Mouse (Mus musculus): ENCODE data around the gene Camk1. TPM values are rescaled to one million over a fixed set of nuclear protein-coding genes. Genes with fewer than 3 reads are reported as not detected.

Gene Camk1
- total and polyA plus RNA-seq, 2 experiments from 2014 or later, result 118 to 119 TPM

DNA sequence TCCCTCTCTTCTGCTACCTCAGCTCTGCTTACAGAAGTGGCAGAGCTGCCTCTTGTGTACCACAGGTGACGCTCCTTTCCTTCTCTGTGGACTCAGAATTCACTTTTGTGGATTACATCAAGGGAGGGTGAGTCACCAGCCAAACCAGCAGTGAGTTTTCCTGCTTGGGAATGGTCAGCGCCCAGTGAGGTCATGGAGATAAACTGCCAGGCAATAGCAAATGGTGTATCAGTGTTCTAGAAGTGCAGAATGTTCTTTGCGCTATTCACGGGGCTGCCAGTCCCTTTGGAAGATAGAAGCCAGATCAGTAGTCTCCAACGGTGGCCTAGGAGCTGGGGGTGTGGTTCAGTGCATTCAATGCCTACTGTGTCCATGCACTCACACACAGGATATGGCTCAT lies 50.8 kb downstream of the Camk1 start:
- Histone ChIP-seq H3K27ac (ENCODE audit: low read depth, low read length) (no peak overlapping the region), H3K4me2 (ENCODE audit: low read depth) (no peak overlapping the region), H3K4me1 (ENCODE audit: insufficient read depth) (no peaks in the 10 kb centered on the region), H3K4me3 (ENCODE audit: low read depth, low read length) (no peak overlapping the region), H3K9me3 (ENCODE audit: low read length) (no peaks in the 10 kb centered on the region), H3K36me3 (ENCODE audit: insufficient read depth) (no peaks in the 10 kb centered on the region), H3K27me3 (ENCODE audit: insufficient read depth, low read length) (no peaks in the 10 kb centered on the region), H3K9ac (no peak overlapping the region)
- 76% methylated on average over 5 of the region's 5 CpGs for WGBS
- ATAC-seq, result no peak
- no peak for DNase-seq
- no peak for TF ChIP-seq CTCF (IDR thresholded peaks at IDR 0.05; ENCODE audit: low read depth)

GRCm38 (mm10) chr6:113290346-113290745 lies 53.4 kb downstream of the Camk1 start:
- no peaks in the 10 kb centered on the region for H3K27me3 ChIP-seq (ENCODE audit: insufficient read depth, low read length)
- WGBS, result 68% methylated on average over 6 of the region's 6 CpGs
- no peak for ATAC-seq
- no peak overlapping the region for H3K9ac ChIP-seq
- H3K4me2 ChIP-seq (ENCODE audit: low read depth), result no peak overlapping the region
- no peak overlapping the region for H3K27ac ChIP-seq (ENCODE audit: low read depth, low read length)
- H3K9me3 ChIP-seq (ENCODE audit: low read length), result no peaks in the 10 kb centered on the region
- TF ChIP-seq CTCF (IDR thresholded peaks at IDR 0.05; ENCODE audit: low read depth), result no peak
- no peaks in the 10 kb centered on the region for H3K36me3 ChIP-seq (ENCODE audit: insufficient read depth)
- no peaks in the 10 kb centered on the region for H3K4me1 ChIP-seq (ENCODE audit: insufficient read depth)
- DNase-seq, result no peak
- no peak overlapping the region for H3K4me3 ChIP-seq (ENCODE audit: low read depth, low read length)

DNA sequence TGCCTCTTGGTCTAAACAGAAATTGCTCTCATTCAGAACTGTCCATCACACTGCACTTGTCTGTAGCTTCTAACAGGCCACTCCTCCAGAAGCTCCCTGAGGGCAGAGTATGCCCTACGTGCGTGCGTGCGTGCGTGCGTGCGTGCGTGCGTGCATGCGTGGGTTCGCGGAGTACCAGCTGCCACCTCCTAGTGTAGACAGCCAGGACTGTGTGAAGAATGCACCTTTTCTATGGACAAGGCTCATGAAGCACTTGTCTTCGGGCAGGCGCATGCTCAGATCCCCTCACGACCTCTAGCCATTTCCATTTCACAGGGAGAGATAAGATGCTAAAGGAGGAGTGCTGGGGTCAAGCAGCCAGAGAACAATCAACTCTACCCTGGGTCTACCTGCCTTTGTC lies 54.4 kb downstream of the Camk1 start:
- H3K27ac ChIP-seq (ENCODE audit: low read depth, low read length), result no peak overlapping the region
- 95% methylated on average over 15 of the region's 15 CpGs for WGBS
- no peak for TF ChIP-seq CTCF (IDR thresholded peaks at IDR 0.05; ENCODE audit: low read depth)
- H3K4me1 ChIP-seq (ENCODE audit: insufficient read depth), result no peaks in the 10 kb centered on the region
- H3K4me3 ChIP-seq (ENCODE audit: low read depth, low read length), result no peak overlapping the region
- DNase-seq, result no peak
- H3K27me3 ChIP-seq (ENCODE audit: insufficient read depth, low read length), result 0 out of 2 replicates have a peak, but pooled peaks cover 1% of the 10 kb centered on the region
- no peak overlapping the region for H3K9ac ChIP-seq
- H3K9me3 ChIP-seq (ENCODE audit: low read length), result no peaks in the 10 kb centered on the region
- H3K4me2 ChIP-seq (ENCODE audit: low read depth), result no peak overlapping the region
- no peaks in the 10 kb centered on the region for H3K36me3 ChIP-seq (ENCODE audit: insufficient read depth)
- ATAC-seq, result no peak

DNA sequence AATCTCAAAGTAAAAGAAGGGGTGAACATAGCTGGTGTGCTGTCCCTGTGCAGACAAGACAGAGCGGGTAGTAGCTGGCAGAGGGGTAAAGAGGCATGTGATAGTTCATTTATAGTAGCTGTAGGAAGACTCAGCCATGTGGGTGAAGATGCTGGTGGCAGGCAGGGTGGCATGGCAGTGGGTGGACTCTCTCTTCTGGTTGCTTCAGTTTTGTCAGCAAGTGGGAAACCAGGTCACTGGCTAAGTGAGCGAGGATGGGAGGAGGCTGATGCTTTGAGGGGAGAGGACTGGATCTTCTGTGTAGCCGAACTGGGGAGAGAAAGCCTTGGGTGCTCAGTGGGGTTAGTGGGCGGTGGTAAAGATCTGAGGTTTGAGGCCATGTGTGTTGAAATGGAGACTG lies 56.5 kb downstream of the Camk1 start:
- ATAC-seq, result no peak
- H3K9me3 ChIP-seq (ENCODE audit: low read length), result no peaks in the 10 kb centered on the region
- no peak for DNase-seq
- WGBS, result 71% methylated on average over 4 of the region's 4 CpGs
- peaks cover 12% of the 10 kb centered on the region for H3K27me3 ChIP-seq (ENCODE audit: insufficient read depth, low read length)
- no peak overlapping the region for H3K27ac ChIP-seq (ENCODE audit: low read depth, low read length)
- H3K9ac ChIP-seq, result no peak overlapping the region
- no peaks in the 10 kb centered on the region for H3K36me3 ChIP-seq (ENCODE audit: insufficient read depth)
- no peak overlapping the region for H3K4me3 ChIP-seq (ENCODE audit: low read depth, low read length)
- H3K4me1 ChIP-seq (ENCODE audit: insufficient read depth), result 0 out of 2 replicates have a peak, but pooled peaks cover 3% of the 10 kb centered on the region
- H3K4me2 ChIP-seq (ENCODE audit: low read depth), result no peak overlapping the region
- no peak for TF ChIP-seq CTCF (IDR thresholded peaks at IDR 0.05; ENCODE audit: low read depth)

GRCm38 (mm10) chr6:113286316-113286715 lies 57.5 kb downstream of the Camk1 start:
- DNase-seq (no peak), ATAC-seq (no peak)
- Histone ChIP-seq H3K4me1 (ENCODE audit: insufficient read depth) (0 out of 2 replicates have a peak, but pooled peaks cover 4% of the 10 kb centered on the region), H3K4me2 (ENCODE audit: low read depth) (no peak overlapping the region), H3K27ac (ENCODE audit: low read depth, low read length) (no peak overlapping the region), H3K9me3 (ENCODE audit: low read length) (no peaks in the 10 kb centered on the region), H3K27me3 (ENCODE audit: insufficient read depth, low read length) (peaks cover 21% of the 10 kb centered on the region), H3K36me3 (ENCODE audit: insufficient read depth) (0 out of 2 replicates have a peak, but pooled peaks cover under 1% of the 10 kb centered on the region), H3K9ac (no peak overlapping the region), H3K4me3 (ENCODE audit: low read depth, low read length) (no peak overlapping the region)
- no peak for TF ChIP-seq CTCF (IDR thresholded peaks at IDR 0.05; ENCODE audit: low read depth)
- 71% methylated on average over 1 of the region's 1 CpGs for WGBS

GRCm38 (mm10) chr6:113284931-113285330 lies 58.9 kb downstream of the Camk1 start:
- no peak for TF ChIP-seq CTCF (IDR thresholded peaks at IDR 0.05; ENCODE audit: low read depth)

More at GRCm38 (mm10) chr6:113284931-113285330, 58.9 kb downstream of the Camk1 start:
- no peak overlapping the region for H3K4me2 ChIP-seq (ENCODE audit: low read depth)
- no peaks in the 10 kb centered on the region for H3K9me3 ChIP-seq (ENCODE audit: low read length)
- peaks cover 4% of the 10 kb centered on the region; the same call in 1 of the 2 replicates for H3K36me3 ChIP-seq (ENCODE audit: insufficient read depth)
- H3K27ac ChIP-seq (ENCODE audit: low read depth, low read length), result no peak overlapping the region
- 80% methylated on average over 3 of the region's 3 CpGs for whole genome bisulfite sequencing
- DNase-seq, result no peak
- H3K4me3 ChIP-seq (ENCODE audit: low read depth, low read length), result no peak overlapping the region
- no peak for ATAC-seq
- no peak overlapping the region for H3K9ac ChIP-seq
- 0 out of 2 replicates have a peak, but pooled peaks cover 4% of the 10 kb centered on the region for H3K4me1 ChIP-seq (ENCODE audit: insufficient read depth)
- H3K27me3 ChIP-seq (ENCODE audit: insufficient read depth, low read length), result peaks cover 23% of the 10 kb centered on the region

Other genes with a start within 250 kb of the Camk1 start
- 49.6 and 64.1 TPM in 2 replicates for gene Lhfpl4, start 148.6 kb downstream of the Camk1 start, total RNA-seq (2014; rRNA removed)
- 26.7 and 53.5 TPM in 2 replicates for gene Lhfpl4, start 148.6 kb downstream of the Camk1 start, polyA plus RNA-seq (2015; fragmentation: Nextera tagmentation; extraction: Ambion mirVana)
- gene Mtmr14, start 106.1 kb downstream of the Camk1 start, total RNA-seq (2014; rRNA removed), result 41.0 and 42.9 TPM in 2 replicates
- 34.1 and 35.0 TPM in 2 replicates for gene Mtmr14, start 106.1 kb downstream of the Camk1 start, polyA plus RNA-seq (2015; fragmentation: Nextera tagmentation; extraction: Ambion mirVana)
- gene Cpne9, start 61.7 kb downstream of the Camk1 start, total RNA-seq (2014; rRNA removed), result 0.54 and 4.0 TPM in 2 replicates
- gene Cpne9, start 61.7 kb downstream of the Camk1 start, polyA plus RNA-seq (2015; fragmentation: Nextera tagmentation; extraction: Ambion mirVana), result 1.9 and 4.1 TPM in 2 replicates
- gene Brpf1, start 36.8 kb downstream of the Camk1 start, total RNA-seq (2014; rRNA removed), result 27.5 and 30.7 TPM in 2 replicates
- 9.8 and 10.9 TPM in 2 replicates for gene Brpf1, start 36.8 kb downstream of the Camk1 start, polyA plus RNA-seq (2015; fragmentation: Nextera tagmentation; extraction: Ambion mirVana)
- 11.9 and 13.5 TPM in 2 replicates for gene Ogg1, start 17.0 kb downstream of the Camk1 start, total RNA-seq (2014; rRNA removed)
- gene Ogg1, start 17.0 kb downstream of the Camk1 start, polyA plus RNA-seq (2015; fragmentation: Nextera tagmentation; extraction: Ambion mirVana), result 10.1 and 10.5 TPM in 2 replicates
- gene Tada3, start 33.9 kb upstream of the Camk1 start, total RNA-seq (2014; rRNA removed), result 28.5 and 34.7 TPM in 2 replicates
- 69.1 and 84.4 TPM in 2 replicates for gene Tada3, start 33.9 kb upstream of the Camk1 start, polyA plus RNA-seq (2015; fragmentation: Nextera tagmentation; extraction: Ambion mirVana)
- 219 and 226 TPM in 2 replicates for gene Arpc4, start 34.1 kb upstream of the Camk1 start, total RNA-seq (2014; rRNA removed)
- gene Arpc4, start 34.1 kb upstream of the Camk1 start, polyA plus RNA-seq (2015; fragmentation: Nextera tagmentation; extraction: Ambion mirVana), result 564 and 565 TPM in 2 replicates
- 12.9 and 14.0 TPM in 2 replicates for gene Ttll3, start 45.3 kb upstream of the Camk1 start, total RNA-seq (2014; rRNA removed)
- gene Ttll3, start 45.3 kb upstream of the Camk1 start, polyA plus RNA-seq (2015; fragmentation: Nextera tagmentation; extraction: Ambion mirVana), result 4.7 and 8.9 TPM in 2 replicates
- 20.5 and 23.5 TPM in 2 replicates for gene Rpusd3, start 75.4 kb upstream of the Camk1 start, total RNA-seq (2014; rRNA removed)
- gene Rpusd3, start 75.4 kb upstream of the Camk1 start, polyA plus RNA-seq (2015; fragmentation: Nextera tagmentation; extraction: Ambion mirVana), result 16.9 and 20.4 TPM in 2 replicates
- gene Cidec, start 91.8 kb upstream of the Camk1 start, total RNA-seq (2014; rRNA removed), result not detected in 2 replicates
- gene Cidec, start 91.8 kb upstream of the Camk1 start, polyA plus RNA-seq (2015; fragmentation: Nextera tagmentation; extraction: Ambion mirVana), result not detected in 2 replicates
- gene Jagn1, start 98.6 kb upstream of the Camk1 start, total RNA-seq (2014; rRNA removed), result 37.7 and 43.6 TPM in 2 replicates
- 61.3 and 81.8 TPM in 2 replicates for gene Jagn1, start 98.6 kb upstream of the Camk1 start, polyA plus RNA-seq (2015; fragmentation: Nextera tagmentation; extraction: Ambion mirVana)
- not detected in 2 replicates for gene Il17re, start 114.5 kb upstream of the Camk1 start, total RNA-seq (2014; rRNA removed)
- gene Il17re, start 114.5 kb upstream of the Camk1 start, polyA plus RNA-seq (2015; fragmentation: Nextera tagmentation; extraction: Ambion mirVana), result 0.14 and 0.28 TPM in 2 replicates
- gene Il17rc, start 127.4 kb upstream of the Camk1 start, total RNA-seq (2014; rRNA removed), result 3.2 and 3.8 TPM in 2 replicates
- 4.3 and 4.8 TPM in 2 replicates for gene Il17rc, start 127.4 kb upstream of the Camk1 start, polyA plus RNA-seq (2015; fragmentation: Nextera tagmentation; extraction: Ambion mirVana)
- gene Creld1, start 139.3 kb upstream of the Camk1 start, total RNA-seq (2014; rRNA removed), result 34.0 and 39.5 TPM in 2 replicates
- gene Creld1, start 139.3 kb upstream of the Camk1 start, polyA plus RNA-seq (2015; fragmentation: Nextera tagmentation; extraction: Ambion mirVana), result 45.5 and 52.7 TPM in 2 replicates
- gene Prrt3, start 157.9 kb upstream of the Camk1 start, total RNA-seq (2014; rRNA removed), result 17.1 and 18.0 TPM in 2 replicates
- 9.6 and 13.5 TPM in 2 replicates for gene Prrt3, start 157.9 kb upstream of the Camk1 start, polyA plus RNA-seq (2015; fragmentation: Nextera tagmentation; extraction: Ambion mirVana)
- 80.4 and 91.8 TPM in 2 replicates for gene Emc3, start 187.7 kb upstream of the Camk1 start, total RNA-seq (2014; rRNA removed)
- gene Emc3, start 187.7 kb upstream of the Camk1 start, polyA plus RNA-seq (2015; fragmentation: Nextera tagmentation; extraction: Ambion mirVana), result 118 TPM in 2 replicates
- gene Fancd2, start 187.7 kb upstream of the Camk1 start, total RNA-seq (2014; rRNA removed), result 2.2 and 4.4 TPM in 2 replicates
- gene Fancd2, start 187.7 kb upstream of the Camk1 start, polyA plus RNA-seq (2015; fragmentation: Nextera tagmentation; extraction: Ambion mirVana), result 1.3 and 1.6 TPM in 2 replicates

Measured in forebrain, postnatal 0 days (tissue).